Mouse (Mus musculus) cerebellum, postnatal 4 days (tissue): ENCODE measurements around the gene Phc1.
"Not testable (repeated sequence)": the region's sequence is repeated elsewhere in the genome, so short reads cannot be mapped to it uniquely, and the experiment has no call there.

Experiments
- DNase-seq, 2 experiments: peaks; one replicate each; pipeline ENCODE4 v3.0.0; 2022; ENCODE audit warnings: low spot score in 2 of 2, mixed read lengths in 1 of 2

Gene Phc1

GRCm38 (mm10) chr6:122340349-122341000, at the start of gene Phc1:
Gene Phc1 (minus strand): TSS chr6:122340561.
- no peak for DNase-seq

GRCm38 (mm10) chr6:122389986-122390385, 49.6 kb upstream of the Phc1 start:
- DNase-seq = not testable (repeated sequence)

DNA sequence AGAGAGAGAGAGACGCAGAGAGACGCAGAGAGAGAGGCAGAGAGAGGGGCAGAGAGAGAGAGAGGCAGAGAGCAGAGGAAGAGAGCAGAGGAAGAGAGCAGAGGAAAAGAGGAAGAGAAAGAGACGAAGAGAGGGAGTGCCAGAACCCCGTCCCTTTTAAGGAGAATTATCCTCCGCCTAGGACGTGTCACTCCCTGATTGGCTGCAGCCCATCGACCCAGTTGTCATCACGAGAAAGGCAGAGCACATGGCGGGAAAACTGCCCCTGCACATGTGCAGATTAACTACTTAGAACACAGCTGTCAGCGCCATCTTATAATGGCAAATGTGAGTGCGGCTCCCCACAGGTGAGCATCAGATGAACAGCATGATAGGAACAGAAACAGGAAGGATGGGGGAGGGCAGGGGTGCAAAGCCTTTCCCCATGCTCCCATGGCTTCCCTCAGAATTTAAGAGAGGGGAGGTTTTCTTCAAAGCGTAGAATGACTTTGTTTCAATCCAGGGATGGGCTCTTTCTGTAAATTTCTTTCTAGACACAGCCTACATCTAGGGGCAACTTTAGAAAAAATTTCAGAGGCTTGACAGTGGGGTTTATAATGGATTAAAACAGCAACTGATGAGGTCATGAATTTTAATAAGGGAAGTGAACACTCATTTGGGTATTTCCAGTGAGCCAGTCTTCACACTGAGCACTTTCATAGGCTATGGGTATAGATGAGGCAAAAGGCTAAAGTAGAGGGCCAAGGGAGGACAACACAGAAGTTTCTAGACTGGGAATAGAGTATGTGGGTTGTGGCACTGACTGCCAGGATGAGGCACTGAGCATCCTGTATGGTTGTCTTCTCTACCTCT, 47.0 kb upstream of the Phc1 start:
- DNase-seq = not testable (repeated sequence)

DNA sequence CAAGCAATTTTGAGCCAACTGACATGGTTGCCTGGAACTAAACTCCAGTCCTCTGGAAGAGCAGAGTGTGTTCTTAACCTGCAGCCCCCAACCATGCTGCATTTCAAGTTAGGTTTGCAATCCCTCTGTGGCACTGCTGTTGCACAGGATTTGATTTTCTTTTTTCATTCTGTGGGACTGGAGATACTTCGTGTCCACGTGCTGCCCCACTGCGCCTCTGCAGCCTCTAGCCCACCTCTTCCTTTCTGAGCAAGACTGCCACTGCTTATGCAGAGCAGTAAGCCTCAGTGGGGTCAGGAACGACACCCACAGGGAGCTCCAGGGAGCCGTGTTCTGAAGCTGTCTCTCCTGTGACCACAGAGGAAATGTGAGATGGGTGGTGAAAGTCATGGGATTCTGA, 45.4 kb upstream of the Phc1 start:
- DNase-seq = no peak

GRCm38 (mm10) chr6:122384886-122385285, 44.5 kb upstream of the Phc1 start:
- DNase-seq = no peak

DNA sequence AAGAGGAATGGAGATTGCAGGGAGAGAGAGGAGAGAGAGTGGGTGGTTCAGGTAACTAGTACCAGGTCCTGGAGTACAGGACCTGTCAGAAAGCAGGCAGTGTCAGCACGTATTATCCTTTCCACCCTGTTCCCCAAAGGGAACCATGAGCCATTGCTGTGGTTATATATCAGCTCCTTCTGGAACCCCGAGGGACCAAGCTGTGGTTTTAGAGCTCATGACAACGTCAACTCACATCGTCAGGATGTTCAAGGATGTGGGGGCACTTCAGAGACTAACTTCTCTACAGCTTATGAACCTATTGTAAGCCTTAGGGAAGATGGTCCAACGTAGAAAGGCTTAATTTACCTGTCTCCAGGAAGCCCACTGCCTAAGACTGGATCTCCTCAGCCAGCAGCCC, 42.9 kb upstream of the Phc1 start:
- DNase-seq = no peak

GRCm38 (mm10) chr6:122382046-122382445, 41.7 kb upstream of the Phc1 start:
- DNase-seq = no peak

- DNase-seq = no peak
Observed at GRCm38 (mm10) chr6:122368245-122368644, 27.9 kb upstream of the Phc1 start.

DNA sequence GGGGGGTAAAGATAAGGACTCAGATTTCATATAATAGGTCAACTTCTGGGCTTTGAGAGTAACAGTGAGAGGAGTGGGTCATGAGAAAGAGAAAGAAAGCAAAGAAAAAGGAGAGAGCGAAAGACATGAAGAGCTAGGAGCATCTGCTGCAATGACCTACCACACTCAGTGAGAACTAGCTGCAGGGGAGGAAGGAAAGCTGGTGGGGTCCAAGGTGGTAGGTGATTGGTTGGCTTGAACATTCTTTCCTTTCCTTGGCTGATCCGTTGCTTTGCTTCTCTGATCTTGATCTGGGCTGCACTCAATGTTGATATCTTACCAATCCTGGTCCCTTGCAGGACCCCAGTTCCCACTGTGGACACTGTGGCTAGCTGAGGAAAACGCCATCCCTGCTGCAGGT, 26.6 kb upstream of the Phc1 start:
- no peak for DNase-seq

- DNase-seq = no peak
Observed at GRCm38 (mm10) chr6:122366287-122366686, 25.9 kb upstream of the Phc1 start.

GRCm38 (mm10) chr6:122365706-122366105, 25.3 kb upstream of the Phc1 start:
- no peak for DNase-seq

GRCm38 (mm10) chr6:122357089-122357488, 16.7 kb upstream of the Phc1 start:
- DNase-seq = no peak

- no peak for DNase-seq
Observed at GRCm38 (mm10) chr6:122355909-122356308, 15.5 kb upstream of the Phc1 start.

DNA sequence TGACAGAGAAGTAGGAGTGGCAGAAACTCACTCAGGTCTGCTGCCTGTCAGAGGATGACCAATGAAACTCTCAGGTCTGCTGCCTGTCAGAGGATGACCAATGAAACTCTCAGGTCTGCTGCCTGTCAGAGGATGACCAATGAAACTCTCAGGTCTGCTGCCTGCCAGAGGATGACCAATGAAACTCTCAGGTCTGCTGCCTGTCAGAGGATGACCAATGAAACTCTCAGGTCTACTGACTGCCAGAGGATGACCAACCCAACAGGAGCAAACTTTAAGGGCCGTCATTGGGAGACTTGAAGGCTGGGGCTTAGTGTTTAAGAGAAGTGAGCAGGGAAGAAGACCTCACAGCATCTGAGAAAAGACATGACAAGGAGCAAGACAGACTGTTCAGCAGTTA, 7.0 kb upstream of the Phc1 start:
- not testable (repeated sequence) for DNase-seq

DNA sequence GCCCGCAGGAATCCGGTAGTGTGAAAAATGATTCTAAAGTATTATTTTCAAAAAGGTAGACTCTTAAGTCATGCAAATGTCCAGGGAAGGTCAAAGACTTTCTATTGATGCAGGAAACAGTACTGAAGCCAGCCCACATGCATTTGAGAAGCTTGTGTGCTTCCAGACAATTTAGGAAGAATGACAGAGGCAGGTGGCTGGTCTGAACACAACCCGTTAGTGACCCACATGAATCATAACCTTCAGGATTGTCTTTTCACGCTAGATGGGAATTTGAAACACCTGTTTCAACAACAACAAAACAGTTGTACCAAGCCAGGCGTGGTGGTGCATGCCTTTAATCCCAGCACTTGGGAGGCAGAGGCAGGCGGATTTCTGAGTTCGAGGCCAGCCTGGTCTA, 6.0 kb upstream of the Phc1 start:
- DNase-seq = no peak

- DNase-seq = no peak
Observed at GRCm38 (mm10) chr6:122345731-122346130, 5.4 kb upstream of the Phc1 start.

- no peak for DNase-seq
Observed at GRCm38 (mm10) chr6:122344386-122345116, 4.2 kb upstream of the Phc1 start.

DNA sequence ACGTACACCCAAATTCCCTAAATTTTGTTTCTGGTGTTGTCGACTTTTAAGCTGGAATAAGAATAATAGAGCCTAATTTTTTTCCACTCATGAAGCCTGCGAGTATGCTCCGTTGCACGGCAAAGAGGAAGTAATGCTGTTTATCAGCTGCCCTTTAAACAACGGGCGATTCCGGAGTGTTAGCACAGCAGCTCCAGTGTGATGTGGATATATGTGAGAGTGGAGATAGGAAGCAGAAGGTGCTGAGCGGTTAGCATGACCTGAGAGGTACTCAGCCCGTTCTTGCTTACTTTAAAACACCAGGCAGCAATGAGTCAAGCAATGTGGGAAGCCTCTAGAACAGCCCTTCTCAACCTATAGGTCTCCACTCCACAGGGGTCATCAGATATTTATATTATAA, 3.4 kb upstream of the Phc1 start:
- DNase-seq = no peak

- DNase-seq = no peak
Observed at GRCm38 (mm10) chr6:122342125-122342524, 1.8 kb upstream of the Phc1 start.

DNA sequence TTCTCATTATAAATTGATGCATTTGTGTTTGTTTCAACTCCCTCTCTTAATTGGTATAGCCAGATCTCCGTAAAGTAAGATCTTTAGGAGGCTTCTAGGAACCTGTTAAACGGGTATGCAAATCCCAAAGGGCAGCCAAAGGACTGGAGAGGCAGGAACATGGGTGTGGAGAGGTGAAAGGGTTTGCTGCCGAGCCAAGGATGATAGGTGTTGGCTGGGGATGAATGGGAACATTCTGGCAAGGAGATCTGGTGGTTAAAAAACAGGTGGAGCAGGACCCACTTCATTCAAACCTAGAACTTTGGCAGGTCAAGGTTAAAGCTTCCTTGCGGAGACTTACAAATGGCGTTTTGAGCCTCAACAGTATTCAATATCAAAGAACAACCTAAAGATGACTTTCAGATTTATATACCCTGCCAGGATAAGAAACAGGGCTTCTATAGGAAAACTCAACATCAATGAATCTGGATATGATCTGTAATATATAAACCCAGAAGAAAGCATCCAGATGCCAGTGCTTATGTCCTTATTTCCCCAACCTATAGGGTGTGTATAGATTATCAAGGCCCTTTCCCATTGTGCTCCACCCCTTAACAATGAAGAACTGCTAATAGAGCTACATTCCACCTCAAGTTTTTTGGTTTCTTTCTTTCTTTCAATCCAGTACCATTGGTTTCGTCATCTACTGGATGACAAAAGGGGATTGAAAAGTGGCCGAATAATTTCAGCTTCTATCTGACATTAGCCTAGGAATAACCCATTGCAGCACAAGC, 863 bp upstream of the Phc1 start:
- DNase-seq = no peak

DNA sequence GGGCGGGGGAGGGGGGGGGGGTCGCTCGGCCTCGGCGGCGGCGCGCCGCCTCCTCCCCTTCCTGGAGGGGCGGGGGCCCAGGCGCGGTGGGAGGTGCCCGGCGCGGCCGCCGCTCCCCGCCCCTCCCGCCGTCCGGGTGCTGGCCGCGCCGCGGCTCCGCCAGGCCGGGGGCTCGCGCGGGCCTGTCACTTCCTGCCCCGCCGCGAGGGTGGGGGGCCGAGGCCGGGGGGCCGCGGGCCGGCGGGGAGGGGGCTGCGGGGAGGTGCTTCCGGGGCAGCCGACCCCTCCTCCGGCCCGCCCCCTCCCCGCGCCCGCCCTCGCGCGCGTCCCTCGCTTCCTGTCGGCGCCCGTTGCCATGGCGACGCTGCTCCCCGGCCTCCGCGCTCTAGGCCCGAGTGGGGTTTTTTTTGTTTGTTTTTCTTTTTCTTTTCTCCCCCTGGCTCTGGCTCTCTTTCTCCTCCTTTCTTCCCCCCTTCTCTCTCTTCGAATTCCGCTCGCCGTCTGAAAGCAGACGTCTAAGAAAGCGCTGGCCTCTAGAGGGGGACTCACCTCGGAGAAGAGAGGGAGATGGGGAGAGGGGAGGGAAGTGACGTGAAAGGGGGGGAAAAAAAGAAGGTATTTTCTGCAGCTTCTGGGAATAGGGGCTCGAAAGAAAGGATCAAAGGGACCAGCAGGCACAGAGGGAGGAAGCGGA, 566 bp downstream of the Phc1 start:
- peak; percentile 72 to 85 for DNase-seq
